Mouse (Mus musculus): ENCODE data around the gene Gimap8.

- no peak for TF ChIP-seq CTCF (IDR thresholded peaks at IDR 0.05)
- no peak for TF ChIP-seq EP300 (IDR thresholded peaks at IDR 0.05)
Observed at GRCm38 (mm10) chr6:48658721-48659120, 11.7 kb downstream of the Gimap8 start.

Measured in lung, postnatal 0 days (tissue).